Mouse (Mus musculus): ENCODE data around the gene Vmn2r16.

DNA sequence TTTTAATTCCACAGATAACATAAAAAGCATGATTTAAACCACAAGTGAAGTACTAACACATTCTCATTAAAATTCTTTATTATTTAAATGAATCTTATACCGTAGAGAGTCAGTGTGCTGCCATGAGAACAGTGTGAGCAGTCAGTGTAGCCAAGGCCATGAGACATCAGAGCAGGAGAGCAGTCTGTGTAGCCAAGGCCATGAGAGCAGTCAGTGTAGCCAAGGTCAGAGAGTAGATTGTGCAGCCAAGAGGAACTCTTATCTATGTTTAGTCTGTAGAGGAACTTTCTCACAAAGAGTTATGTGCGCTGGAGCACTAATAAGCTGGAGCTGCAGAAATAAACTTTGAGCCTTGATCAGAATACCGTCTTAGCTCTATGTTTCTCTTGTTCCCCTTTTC is 35.3 kb upstream of the Vmn2r16 start:
- no peak for TF ChIP-seq CTCF (IDR thresholded peaks at IDR 0.05; ENCODE audit: borderline replicate concordance, control insufficient read depth, extremely low read depth, insufficient read depth, low read length, poor library complexity)
- no peak for TF ChIP-seq POLR2A (IDR thresholded peaks at IDR 0.05; ENCODE audit: control insufficient read depth, extremely low read depth, insufficient read depth, low read length, poor library complexity)
